Mouse (Mus musculus) retina, postnatal 1 day (tissue): ENCODE measurements at regions not wholly inside any gene's neighbourhood (a gene's known extent, or its start where the extent isn't known, plus 50 kb on each side); places are given as distances from the start of the nearest gene placed in this dataset.

ENCODE experiments used
- DNase-seq: peaks from one replicate; pipeline ENCODE4 v3.0.0-alpha.2; 2012

DNA sequence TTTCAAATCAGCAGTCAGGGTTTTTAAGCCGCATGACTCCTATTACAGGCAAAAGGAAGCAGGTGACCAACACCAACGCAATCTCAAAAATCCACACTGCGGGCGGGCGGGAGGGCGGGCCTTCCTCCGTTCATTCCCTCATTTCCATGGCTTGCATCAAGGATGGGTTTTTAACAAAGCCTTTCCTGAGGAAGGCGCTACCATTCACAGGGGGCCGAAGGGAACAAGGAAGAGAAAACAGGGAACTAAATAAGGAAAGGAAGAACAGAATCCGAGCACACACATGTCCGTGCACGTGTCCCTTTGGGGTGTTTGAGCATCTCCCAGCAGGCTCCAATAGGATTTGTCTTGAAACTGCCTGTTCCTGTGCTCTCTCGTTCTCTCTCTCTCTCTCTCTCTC, 421.0 kb upstream of the Jarid2 start:
- no peak for DNase-seq

- no peak for DNase-seq
Measured at GRCm38 (mm10) chr13:44312237-44312636, 417.0 kb upstream of the Jarid2 start.

GRCm38 (mm10) chr13:44316747-44317446, 412.4 kb upstream of the Jarid2 start:
- no peak for DNase-seq

GRCm38 (mm10) chr13:44317596-44317995, 411.7 kb upstream of the Jarid2 start:
- DNase-seq: no peak

DNA sequence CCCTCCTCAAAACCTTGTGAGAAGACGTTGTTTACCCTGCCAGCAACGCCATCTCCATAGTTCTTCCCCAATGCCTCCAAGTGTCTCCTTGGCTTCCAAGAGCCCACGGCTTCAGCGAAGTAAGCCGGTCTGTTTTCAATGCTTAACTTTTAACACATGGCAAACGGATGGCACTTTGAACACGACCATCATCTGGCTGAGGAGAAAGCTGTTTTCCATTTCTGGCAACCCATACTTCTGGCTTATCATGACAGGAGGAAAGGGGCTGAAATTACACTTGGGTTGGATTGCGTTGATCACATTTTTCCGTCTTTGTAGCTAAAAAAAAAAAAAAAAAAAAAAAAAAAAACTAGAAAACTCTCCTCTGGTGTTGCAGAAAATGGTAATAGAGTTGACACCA, 410.2 kb upstream of the Jarid2 start:
- no peak for DNase-seq

- DNase-seq: no peak
Measured at GRCm38 (mm10) chr13:44319511-44319910, 409.8 kb upstream of the Jarid2 start.

DNA sequence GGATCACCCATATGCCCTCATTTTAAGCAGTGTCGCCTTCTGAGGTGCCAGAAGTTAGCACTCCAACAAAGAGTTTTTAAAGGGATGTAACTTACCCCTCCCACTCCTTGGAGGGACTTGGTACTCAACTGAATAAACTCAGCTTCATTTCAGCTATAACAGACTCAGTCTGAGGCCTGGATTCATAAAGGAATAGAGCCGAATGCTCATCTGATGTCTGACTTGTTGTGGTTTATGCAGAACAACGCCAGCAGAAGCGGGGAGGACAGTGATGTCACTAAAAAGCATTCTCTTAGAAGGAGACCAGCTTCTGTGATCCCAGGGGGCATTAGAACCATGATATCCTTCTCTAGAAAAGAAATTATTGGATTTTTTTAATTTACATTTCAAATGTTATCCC, 409.0 kb upstream of the Jarid2 start:
- DNase-seq: no peak

DNA sequence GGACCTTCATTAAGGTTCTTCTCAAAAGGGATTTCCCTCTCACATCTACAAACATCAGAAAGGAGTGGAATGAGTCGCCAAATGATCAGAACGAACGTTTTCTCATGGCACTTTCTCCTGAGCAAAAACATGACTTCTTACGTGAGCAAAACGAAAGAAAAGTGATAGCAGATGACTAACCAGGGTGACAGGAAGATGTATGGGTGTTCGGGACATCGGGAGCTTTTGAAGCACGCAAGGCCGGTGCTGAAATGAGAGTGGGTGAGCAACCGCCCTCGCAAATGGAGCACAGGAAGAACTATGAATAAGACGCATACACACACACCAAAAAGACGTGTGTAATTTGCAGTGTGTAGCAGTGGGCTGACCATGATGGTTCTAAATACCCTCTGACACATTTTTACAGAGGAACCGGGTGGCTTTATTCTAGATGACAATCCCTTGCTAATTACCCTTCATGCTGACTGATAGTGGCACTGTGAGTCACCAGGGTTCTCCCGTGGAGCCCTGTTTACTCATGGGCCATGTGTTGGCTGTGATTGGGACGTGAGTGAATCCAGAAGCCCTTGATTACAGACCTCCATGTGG, 408.2 kb upstream of the Jarid2 start:
- DNase-seq: peak; percentile 24

GRCm38 (mm10) chr13:44328416-44328815, 400.9 kb upstream of the Jarid2 start:
- no peak for DNase-seq

DNA sequence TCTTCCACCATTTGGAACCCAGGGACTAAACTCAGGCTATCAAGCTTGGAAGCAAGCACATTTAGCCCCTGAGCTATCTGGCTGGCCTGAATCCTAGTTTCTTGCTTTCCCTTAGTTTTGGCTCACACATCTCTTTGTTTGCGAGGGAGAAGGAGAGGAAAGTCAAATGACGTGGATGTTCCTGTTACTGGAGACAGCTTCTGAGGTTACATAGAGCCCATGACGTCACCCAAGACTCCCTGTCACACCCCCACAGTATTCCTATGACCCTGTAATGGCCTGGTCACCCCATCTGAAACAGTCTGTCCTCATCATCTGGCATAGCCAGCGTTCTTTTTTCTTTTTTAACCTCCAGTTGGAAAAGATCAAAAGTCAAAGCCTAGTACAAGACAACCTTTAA, 400.1 kb upstream of the Jarid2 start:
- no peak for DNase-seq

- DNase-seq: no peak
Measured at GRCm38 (mm10) chr13:44329701-44330100, 399.6 kb upstream of the Jarid2 start.

DNA sequence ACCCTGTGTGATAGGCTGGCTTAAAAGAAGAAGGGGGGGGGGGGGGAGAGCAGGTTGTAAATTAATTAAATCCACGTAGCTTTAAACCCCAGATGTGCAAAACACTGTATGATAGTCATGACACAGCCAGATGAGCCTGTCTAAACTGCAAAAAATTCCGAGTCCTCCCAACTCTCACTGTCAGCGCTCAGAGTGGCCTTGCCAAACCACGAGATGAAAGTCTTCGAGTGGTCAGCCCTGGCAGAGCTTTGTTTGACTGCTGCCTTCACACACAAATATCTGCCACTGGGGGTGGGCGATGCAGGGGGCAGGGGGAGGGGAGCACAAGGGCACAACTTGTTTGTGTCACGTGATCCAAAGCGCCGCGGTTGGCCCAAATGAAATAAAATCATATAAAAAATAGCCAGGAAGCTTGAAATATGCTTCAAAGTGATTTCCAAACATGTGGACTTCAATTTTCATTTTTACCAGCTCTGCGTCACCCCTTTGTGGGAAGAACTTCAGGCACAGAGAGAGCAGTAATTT, 396.5 kb upstream of the Jarid2 start:
- DNase-seq: no peak

DNA sequence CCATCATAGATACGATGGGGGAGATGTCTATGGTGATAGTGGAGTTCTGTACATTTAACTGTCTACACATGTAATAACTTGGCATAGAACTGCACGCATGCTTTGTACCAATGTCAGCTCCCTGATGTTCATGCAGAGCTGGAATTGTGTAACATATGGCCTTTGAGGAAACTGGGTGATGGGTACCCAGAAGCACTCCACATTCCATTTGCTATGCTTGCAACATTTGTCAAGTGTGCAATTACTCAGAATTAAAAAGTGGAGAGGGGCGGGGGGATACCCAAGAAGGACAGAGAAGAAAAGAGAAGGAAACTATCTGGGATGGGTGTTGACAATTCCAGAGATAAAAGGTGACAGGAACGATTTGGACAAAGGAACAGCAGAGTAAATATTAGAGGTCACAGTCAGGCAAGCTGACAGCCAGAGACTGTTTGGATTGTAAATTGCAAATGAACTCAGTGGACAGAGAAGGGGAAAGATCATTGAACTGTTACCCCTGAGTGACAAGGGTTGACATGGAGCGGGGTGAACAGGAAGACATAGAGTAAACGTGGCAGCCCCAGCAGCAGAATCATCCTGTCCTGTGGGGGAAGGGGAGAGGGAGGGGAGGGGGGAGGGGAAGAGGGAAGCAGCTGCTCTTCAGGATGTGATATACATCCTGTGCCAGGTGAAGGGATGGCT, 390.1 kb upstream of the Jarid2 start:
- DNase-seq: no peak

DNA sequence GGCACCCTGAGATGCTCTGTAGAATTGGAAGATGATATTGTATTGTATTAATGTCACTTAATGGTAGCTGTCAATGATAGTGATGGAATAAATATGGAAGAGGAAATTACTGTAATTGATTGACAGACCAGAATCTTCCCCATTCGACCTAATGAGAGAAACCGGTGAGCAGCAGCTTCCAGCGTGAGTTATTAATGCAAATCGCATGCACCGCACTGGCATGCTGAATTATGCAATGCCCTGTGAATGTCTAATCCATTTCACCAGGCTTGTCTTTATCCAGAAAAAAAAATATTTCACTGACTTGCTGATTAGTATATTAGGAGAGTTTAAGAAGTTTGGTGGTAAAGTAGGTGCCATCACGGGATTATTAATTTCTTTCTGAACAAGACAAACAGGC, 384.2 kb upstream of the Jarid2 start:
- DNase-seq: no peak

GRCm38 (mm10) chr13:44346636-44347035, 382.6 kb upstream of the Jarid2 start:
- DNase-seq: no peak

- DNase-seq: no peak
Measured at GRCm38 (mm10) chr13:44347662-44348061, 381.6 kb upstream of the Jarid2 start.

DNA sequence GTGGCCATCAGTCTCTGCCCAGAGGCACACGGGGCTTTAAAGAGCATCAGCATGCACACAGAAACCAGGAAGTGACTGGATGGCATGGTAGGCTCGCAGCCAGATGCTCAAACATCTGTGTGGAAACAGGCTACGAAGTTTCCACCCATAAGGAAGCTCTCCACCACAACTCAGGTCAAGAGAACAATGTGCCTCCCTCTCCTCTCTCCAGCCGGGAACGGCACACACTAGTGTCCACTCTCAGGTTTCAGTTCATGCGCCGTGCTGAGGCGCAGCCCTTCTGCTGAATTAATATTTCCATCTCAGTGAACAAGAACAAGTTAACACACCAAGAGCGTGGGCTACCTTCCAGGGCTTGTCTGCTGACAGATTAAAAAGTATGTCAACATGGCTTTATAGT, 375.4 kb upstream of the Jarid2 start:
- DNase-seq: peak; percentile 91

DNA sequence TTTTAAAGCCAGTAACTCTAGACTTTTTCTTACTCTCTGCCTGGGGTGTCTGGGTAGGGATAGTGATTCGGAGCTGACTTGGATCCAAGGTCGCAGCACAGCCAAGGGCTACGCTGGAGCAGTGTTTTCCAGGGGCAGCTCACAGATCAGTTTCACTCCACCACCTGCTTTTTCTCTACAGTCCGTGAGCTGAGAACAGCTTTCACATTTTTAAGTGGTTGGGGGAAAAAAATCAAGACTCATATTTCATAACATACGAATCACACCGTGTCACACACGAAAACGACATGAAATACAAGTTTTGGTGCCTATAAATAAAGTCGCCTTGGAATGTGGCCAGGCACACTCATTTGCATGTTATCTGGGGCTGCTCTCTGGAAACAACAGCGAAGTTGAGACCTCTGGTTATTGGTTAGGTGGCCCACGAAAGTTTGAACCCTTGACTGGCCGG, 373.5 kb upstream of the Jarid2 start:
- DNase-seq: peak; percentile 18

DNA sequence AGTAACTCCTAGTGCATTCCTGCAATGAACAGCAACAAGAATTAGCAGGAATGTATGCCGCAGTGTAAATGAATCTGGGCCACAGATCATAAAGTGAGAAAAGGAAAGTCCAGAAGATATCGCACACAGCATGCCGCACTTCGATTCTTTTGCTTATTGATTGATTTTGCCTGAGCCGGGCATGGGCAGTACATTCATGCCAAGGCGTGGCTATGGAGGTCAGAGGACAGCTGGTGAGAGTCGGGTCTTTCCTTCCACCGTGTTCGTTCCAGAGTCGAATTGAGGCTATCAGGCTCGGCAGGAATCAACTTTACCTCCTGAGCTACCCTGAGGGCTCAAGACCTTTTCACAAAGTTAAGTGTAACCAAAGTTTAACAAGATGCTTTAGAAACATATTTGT, 372.3 kb upstream of the Jarid2 start:
- no peak for DNase-seq

DNA sequence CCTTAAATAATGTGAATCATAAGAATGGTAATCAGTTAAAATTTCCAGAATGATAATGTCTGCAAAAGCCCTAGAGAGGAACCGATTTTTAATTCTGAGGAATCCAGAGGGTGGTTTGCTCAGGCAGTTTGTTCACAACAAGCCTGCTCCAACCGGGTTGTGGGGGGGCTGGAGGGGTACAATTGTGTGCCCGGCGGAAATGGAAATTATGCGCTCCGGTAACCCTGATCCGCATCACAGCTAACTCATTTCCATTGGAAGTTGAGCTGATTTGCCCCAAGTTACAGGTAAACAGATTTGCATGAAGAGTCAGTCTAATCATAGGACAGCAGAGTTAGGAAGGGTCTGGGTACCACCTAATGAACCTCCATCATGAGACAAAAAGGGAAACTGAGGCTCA, 369.9 kb upstream of the Jarid2 start:
- peak; percentile 40 for DNase-seq

DNA sequence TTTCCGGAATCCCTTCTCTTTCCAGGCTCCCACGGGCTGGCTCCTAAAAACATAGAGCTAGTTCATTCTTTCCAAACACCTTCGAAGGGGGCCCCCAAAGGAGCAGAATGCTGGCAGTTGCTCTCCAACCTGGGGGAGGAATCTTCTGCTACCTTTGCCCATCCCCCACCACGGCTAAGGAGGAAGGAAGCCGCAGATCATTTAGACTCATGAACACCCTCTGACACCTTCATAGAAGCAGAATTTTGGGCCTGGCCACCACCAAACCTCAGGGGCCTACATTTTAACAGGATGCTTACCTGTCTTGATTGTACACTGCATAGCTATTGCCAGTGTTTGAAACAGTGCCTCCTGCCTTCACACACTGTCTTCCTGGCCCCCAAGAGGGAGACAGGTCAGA, 369.3 kb upstream of the Jarid2 start:
- no peak for DNase-seq

GRCm38 (mm10) chr13:44360725-44361290, 368.5 kb upstream of the Jarid2 start:
- DNase-seq: peak; percentile 66

- no peak for DNase-seq
Measured at GRCm38 (mm10) chr13:44362293-44363005, 366.8 kb upstream of the Jarid2 start.
